Mouse (Mus musculus): ENCODE data around the gene A4galt. TPM values are rescaled to one million over a fixed set of nuclear protein-coding genes. Genes with fewer than 3 reads are reported as not detected.
"Not testable (repeated sequence)": the region's sequence is repeated elsewhere in the genome, so short reads cannot be mapped to it uniquely, and the experiment has no call there.

Gene A4galt
- polyA plus RNA-seq, 1 experiment, result 42.6 TPM

GRCm38 (mm10) chr15:83273017-83273416, 21.4 kb upstream of the A4galt start:
- H3K4me1 ChIP-seq (ENCODE audit: control insufficient read depth, insufficient read depth, low read length), result no peaks in the 10 kb centered on the region
- H3K4me3 ChIP-seq (replicated peaks; ENCODE audit: extremely low read depth, low read depth, low read length), result no peak overlapping the region
- TF ChIP-seq CTCF (IDR thresholded peaks at IDR 0.05; ENCODE audit: insufficient read depth, low read length) (no peak), POLR2A (IDR thresholded peaks at IDR 0.05; ENCODE audit: borderline replicate concordance, extremely low read depth, low read depth, low read length) (no peak)
- WGBS, result 80% methylated on average over 2 of the region's 2 CpGs
- DNase-seq, result no peak

GRCm38 (mm10) chr15:83271221-83271620, 19.6 kb upstream of the A4galt start:
- not testable (repeated sequence) for H3K4me3 ChIP-seq (replicated peaks; ENCODE audit: extremely low read depth, low read depth, low read length); H3K4me1 ChIP-seq (ENCODE audit: control insufficient read depth, insufficient read depth, low read length); DNase-seq
- WGBS, result 53% methylated on average over 9 of the region's 9 CpGs

- WGBS, result 73% methylated on average over 6 of the region's 6 CpGs
These were observed 18.4 kb upstream of the A4galt start for GRCm38 (mm10) chr15:83269985-83270384.

GRCm38 (mm10) chr15:83268428-83268827, 16.9 kb upstream of the A4galt start:
- H3K4me1 ChIP-seq (ENCODE audit: control insufficient read depth, insufficient read depth, low read length); H3K4me3 ChIP-seq (replicated peaks; ENCODE audit: extremely low read depth, low read depth, low read length): not testable (repeated sequence)
- WGBS, result 12% methylated on average over 7 of the region's 7 CpGs
- peak; percentile 23 for DNase-seq
- TF ChIP-seq POLR2A (IDR thresholded peaks at IDR 0.05; ENCODE audit: borderline replicate concordance, extremely low read depth, low read depth, low read length), result 0 out of 2 replicates have a peak, but pooled peaks have one; percentile 14

More at GRCm38 (mm10) chr15:83269985-83270384, 18.4 kb upstream of the A4galt start:
- DNase-seq; H3K4me1 ChIP-seq (ENCODE audit: control insufficient read depth, insufficient read depth, low read length); H3K4me3 ChIP-seq (replicated peaks; ENCODE audit: extremely low read depth, low read depth, low read length): not testable (repeated sequence)

- Histone ChIP-seq H3K4me3 (replicated peaks; ENCODE audit: extremely low read depth, low read depth, low read length) (no peak overlapping the region), H3K4me1 (ENCODE audit: control insufficient read depth, insufficient read depth, low read length) (peaks cover 3% of the 10 kb centered on the region; the same call in 1 of the 2 replicates)
- no peak for TF ChIP-seq POLR2A (IDR thresholded peaks at IDR 0.05; ENCODE audit: borderline replicate concordance, extremely low read depth, low read depth, low read length)
- TF ChIP-seq CTCF (IDR thresholded peaks at IDR 0.05; ENCODE audit: insufficient read depth, low read length), result no peak
- no peak for DNase-seq
- WGBS, result 26% methylated on average over 1 of the region's 1 CpGs
These were observed 13.7 kb upstream of the A4galt start for GRCm38 (mm10) chr15:83265269-83265668.

- no peak for DNase-seq
- WGBS, result 78% methylated on average over 5 of the region's 5 CpGs
- TF ChIP-seq CTCF (IDR thresholded peaks at IDR 0.05; ENCODE audit: insufficient read depth, low read length), result no peak
- TF ChIP-seq POLR2A (IDR thresholded peaks at IDR 0.05; ENCODE audit: borderline replicate concordance, extremely low read depth, low read depth, low read length), result no peak
- Histone ChIP-seq H3K4me3 (replicated peaks; ENCODE audit: extremely low read depth, low read depth, low read length) (no peak overlapping the region), H3K4me1 (ENCODE audit: control insufficient read depth, insufficient read depth, low read length) (peaks cover 3% of the 10 kb centered on the region; the same call in 1 of the 2 replicates)
These were observed 11.8 kb upstream of the A4galt start for GRCm38 (mm10) chr15:83263405-83263804.

- Histone ChIP-seq H3K4me3 (replicated peaks; ENCODE audit: extremely low read depth, low read depth, low read length) (no peak overlapping the region), H3K4me1 (ENCODE audit: control insufficient read depth, insufficient read depth, low read length) (no peaks in the 10 kb centered on the region)
- TF ChIP-seq CTCF (IDR thresholded peaks at IDR 0.05; ENCODE audit: insufficient read depth, low read length) (no peak), POLR2A (IDR thresholded peaks at IDR 0.05; ENCODE audit: borderline replicate concordance, extremely low read depth, low read depth, low read length) (no peak)
- WGBS, result 48% methylated on average over 13 of the region's 13 CpGs
- no peak for DNase-seq
These were observed 6.3 kb upstream of the A4galt start for GRCm38 (mm10) chr15:83257906-83258305.

GRCm38 (mm10) chr15:83256491-83256890, 4.9 kb upstream of the A4galt start:
- H3K4me3 ChIP-seq (replicated peaks; ENCODE audit: extremely low read depth, low read depth, low read length), result no peak overlapping the region
- H3K4me1 ChIP-seq (ENCODE audit: control insufficient read depth, insufficient read depth, low read length), result peaks cover 5% of the 10 kb centered on the region
- TF ChIP-seq CTCF (IDR thresholded peaks at IDR 0.05; ENCODE audit: insufficient read depth, low read length) (no peak), POLR2A (IDR thresholded peaks at IDR 0.05; ENCODE audit: borderline replicate concordance, extremely low read depth, low read depth, low read length) (no peak)
- 80% methylated on average over 4 of the region's 4 CpGs for WGBS
- DNase-seq, result no peak

- peaks cover 5% of the 10 kb centered on the region for H3K4me1 ChIP-seq (ENCODE audit: control insufficient read depth, insufficient read depth, low read length)
- WGBS, result 85% methylated on average over 7 of the region's 7 CpGs
- TF ChIP-seq CTCF (IDR thresholded peaks at IDR 0.05; ENCODE audit: insufficient read depth, low read length) (no peak), POLR2A (IDR thresholded peaks at IDR 0.05; ENCODE audit: borderline replicate concordance, extremely low read depth, low read depth, low read length) (no peak)
- H3K4me3 ChIP-seq (replicated peaks; ENCODE audit: extremely low read depth, low read depth, low read length), result no peak overlapping the region
- no peak for DNase-seq
These were observed 4.4 kb upstream of the A4galt start for GRCm38 (mm10) chr15:83255944-83256343.

- DNase-seq, result no peak
- H3K4me3 ChIP-seq (replicated peaks; ENCODE audit: extremely low read depth, low read depth, low read length), result no peak overlapping the region
- H3K4me1 ChIP-seq (ENCODE audit: control insufficient read depth, insufficient read depth, low read length), result peaks cover 5% of the 10 kb centered on the region
- WGBS, result 88% methylated on average over 4 of the region's 4 CpGs
- TF ChIP-seq POLR2A (IDR thresholded peaks at IDR 0.05; ENCODE audit: borderline replicate concordance, extremely low read depth, low read depth, low read length) (no peak), CTCF (IDR thresholded peaks at IDR 0.05; ENCODE audit: insufficient read depth, low read length) (no peak)
These were observed 3.7 kb upstream of the A4galt start for GRCm38 (mm10) chr15:83255191-83255782.
